Mouse (Mus musculus) kidney, postnatal 36 days (tissue): ENCODE measurements around the gene Ccdc39.

Experiments used
- DNase-seq, 2 experiments: peaks; one replicate each; pipeline ENCODE4 v3.0.0; 2021 to 2022; ENCODE audit warnings: mixed read lengths in 2 of 2

The Ccdc39 gene

DNA sequence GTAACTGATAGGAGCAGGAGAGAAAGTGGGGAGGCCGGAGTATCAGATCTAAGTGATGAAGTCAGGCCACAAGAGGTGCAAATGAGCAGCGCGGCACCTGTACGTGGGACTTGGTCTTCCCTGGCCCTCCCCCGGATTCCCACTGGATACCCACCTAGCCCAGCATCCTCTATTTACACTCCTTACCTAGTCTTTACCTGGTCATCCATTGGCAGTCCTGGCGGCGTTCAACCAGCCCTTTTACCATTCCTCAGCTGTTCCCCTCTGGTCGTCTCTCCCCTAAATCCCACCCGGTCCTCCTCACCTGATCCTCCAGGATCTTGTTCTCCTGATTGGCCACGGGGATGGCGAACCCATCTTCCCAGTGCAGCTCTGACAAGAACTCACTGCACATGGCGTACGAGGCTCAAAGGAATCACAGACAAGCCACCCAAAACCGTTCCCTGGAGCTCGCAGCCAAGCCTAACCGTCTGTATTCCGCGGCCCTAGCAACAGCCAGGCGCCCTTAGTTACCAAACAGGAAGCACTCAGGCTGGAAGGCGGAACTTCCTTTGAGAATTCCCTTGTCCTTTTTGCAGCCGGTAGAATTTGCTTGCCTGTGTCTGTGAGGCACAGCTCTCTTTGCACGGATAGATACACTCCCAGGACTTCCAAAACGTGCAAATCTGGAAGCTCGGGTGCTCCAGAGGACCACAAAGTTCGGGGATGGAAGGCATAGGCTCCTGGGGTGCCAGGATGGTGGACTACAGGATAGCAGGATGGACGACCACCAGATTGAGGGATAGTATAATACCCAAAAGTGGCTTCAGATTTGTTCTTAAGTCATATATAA is at the start of gene Ccdc39:
Gene Ccdc39 (minus strand): TSS at position 510 of the 832 bp plus-strand sequence.
- peak; percentile 78 to 86 for DNase-seq

DNA sequence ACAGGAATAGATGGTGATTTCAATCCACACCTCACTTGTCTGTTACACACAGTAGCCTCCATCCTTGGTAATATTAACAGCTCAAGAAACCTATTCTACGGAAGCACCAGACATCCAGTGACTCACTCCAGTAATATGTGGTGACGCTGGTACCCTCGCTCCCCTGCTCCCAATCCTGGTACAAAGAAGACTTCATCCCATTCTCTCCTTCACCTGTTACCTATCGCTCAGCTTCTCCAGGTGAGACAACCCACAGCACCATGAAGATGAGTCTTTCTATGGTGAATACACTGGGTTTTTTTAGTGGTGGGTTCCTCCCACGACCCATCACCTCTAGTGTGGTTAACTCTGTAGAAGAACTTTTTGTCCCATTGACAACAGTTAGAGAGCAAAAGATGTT is 49.3 kb upstream of the Ccdc39 start:
- no peak for DNase-seq

DNA sequence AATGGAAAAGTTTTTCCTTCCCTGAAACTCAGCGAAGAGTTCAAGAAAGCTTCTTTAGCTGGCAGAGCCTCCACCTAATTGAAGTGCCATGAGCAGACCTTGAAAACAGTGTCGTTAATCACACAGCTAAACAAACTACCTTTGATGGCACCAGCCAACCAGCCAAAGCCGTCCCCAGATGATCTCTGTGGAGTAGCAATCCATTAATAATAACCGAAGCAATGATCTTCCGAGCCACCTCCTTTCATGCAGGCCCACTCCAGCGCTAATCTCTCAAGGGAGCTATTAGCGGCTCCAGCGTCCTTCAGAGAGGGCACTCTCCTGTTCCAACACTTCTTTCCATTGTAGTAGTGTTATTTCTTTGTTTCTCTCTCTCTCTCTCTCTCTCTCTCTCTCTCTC is 43.3 kb upstream of the Ccdc39 start:
- no peak for DNase-seq

DNA sequence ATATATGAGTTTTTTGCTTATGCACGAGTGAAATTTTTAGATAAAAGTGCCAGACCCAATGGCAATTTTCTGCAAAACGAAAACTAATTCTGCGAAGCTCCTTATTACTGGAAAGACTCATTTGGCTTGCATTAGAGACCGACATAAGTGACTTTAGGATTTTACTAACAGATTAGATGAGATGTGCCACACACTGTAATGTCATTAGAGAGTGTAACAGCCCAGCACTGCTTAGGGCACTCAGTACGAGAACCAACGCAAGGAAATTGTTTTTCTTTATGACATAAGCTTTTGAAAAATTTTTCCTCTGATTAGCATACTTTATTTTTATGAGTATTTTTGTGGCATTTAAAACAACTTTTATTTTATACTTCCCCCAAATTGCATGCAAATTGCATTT is 39.0 kb upstream of the Ccdc39 start:
- no peak for DNase-seq

DNA sequence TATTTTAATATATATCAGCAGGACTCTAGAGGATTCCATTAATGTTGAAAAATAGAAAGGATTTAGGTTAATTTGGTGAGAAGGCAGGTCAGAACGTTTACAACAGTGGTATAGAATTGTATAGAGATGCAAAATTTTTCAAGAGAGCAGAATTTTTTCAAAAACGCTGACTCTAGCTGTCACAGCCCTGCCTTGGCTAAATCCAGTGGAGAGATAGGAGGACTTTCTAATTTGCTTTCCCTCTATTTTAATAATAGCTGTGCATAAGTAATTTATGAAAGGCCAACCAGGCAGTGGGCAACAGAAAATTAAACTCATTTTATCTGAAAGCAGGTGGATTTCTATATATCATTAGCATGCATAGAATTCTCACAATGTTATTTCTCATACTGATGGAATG is 38.6 kb upstream of the Ccdc39 start:
- no peak for DNase-seq

DNA sequence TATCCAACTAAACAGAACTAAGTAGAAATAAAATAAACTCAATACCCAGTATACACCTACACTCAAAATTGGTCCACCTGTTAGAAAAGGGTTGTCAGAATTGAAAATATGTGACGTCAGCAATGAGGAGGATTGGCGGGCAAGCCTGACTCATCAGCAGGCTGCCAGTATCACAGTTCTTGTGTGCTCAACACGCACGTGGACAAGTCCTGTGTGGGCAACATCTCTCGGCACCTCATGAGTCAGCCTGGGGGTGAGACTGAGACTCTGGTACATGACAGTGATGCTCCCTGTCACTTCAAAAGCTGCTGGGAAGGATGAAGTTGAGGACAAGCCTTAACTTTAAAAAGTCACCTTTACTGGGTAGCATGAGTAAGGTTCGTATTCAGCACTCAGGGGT is 34.6 kb upstream of the Ccdc39 start:
- no peak for DNase-seq

DNA sequence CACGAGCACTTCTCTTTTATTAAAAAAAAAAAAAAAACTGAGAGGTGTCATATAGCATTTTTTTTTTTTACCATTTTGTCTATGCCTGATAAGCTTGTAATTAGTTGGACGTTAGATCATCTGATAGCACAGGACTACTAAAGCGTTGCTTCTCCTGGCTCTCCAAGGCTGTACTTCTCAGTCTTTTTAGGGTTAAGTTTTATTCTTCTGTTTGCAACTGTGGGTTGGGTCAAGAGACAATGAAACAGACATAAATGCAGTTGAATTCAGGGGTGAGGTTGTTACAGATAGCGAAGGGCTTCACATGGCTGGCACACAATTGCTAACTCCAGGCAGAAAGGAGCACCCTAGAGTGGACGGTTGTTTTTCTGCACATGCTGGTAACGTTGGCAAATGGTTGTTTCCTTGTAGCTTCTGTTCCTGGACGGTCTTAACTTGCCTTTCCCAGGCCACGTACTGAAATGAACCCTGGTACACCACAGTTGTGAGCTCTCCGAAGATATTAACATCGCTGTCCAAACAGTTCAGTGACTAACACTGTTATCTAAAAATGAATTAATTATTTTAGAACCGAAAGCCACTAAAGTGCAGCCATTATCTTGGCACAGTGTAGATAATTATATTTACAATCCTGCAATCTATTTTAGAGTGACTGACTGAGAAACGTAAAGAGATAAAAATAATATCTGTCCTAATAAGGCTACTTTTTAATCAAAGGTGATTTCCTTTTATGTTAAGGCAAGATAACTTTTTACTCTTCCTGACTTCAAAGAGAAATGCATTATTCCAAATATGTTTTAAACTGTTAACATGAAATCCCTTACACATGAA is 30.6 kb upstream of the Ccdc39 start:
- no peak for DNase-seq

DNA sequence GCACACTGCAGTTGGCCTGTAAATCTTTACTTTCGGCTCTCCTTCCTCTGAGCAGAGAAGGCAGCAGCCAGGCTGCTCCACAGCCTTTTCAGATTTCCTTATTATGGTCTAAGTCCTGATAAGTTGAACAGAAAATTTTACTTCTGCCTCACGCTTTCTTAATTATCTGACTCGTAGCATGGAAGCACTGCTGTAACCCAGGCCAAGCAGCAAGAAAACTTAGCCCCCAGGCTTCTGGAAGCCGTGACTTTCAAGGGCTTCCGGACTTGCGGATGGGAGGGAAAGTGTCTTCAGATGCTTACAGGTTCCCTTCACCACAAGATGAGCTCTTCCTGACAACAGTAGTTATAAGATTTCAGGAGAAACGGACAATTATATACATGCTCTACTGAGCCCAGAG is 29.7 kb upstream of the Ccdc39 start:
- DNase-seq = no peak

DNA sequence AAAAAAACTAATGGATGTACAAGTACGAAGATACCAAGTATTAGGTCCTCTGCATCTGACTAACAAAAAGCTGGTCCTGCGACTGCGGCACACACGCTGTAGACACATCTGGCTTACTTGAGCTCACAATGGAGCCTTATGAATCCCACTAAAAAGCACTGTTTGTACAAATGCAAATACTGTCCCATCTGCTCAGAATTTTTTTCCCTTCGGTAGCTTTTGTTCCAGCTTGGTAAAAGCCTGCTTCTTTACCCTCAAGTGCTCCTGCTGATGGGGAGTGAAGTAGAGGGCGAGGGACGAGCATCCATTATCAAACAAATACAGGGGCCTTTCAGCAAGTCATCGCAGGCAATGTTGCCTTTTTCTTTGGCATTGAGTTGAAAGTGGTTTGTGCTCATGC is 29.3 kb upstream of the Ccdc39 start:
- DNase-seq = no peak

DNA sequence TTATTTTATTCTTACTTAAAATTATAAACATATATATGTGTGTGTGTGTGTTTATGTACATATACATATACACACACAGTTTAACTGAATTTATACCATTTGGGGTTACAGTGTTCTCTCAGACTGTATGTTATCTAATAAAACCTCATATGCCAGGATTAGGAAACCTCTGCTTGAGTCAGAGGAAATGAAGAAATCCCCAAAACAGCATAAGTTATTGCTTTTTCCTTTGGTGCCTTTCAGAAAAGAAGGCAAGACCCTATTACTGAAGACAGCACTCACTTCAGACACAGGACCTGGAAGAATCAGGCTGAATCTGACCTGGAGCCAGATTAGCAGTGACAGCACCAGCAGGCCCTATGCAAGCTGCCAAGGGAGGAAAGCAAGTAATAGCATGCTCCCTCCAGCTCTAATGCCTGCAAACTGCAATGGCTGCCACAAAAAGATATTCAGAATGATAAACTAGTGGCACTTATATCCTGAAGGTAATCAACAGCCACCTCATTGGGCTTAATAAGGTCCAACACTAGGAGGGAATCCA is 20.0 kb upstream of the Ccdc39 start:
- DNase-seq = no peak

DNA sequence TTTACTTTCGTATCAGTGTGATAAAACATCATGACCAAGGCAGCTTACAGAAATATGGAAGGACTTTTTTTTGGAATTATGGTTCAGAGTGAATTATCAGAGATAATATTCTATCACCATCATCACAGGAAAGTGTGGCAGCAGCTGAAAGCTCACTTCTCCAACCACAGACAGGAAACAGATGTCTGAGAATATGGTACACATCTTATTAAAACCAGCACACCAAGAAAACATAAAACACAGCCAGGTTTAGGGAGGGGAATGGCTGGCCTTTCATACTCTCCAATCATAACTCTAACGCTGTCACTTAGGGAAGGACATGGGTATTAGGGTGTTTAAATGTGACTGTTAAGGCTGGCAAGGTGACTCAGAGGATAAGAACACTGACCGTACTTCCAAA is 14.8 kb upstream of the Ccdc39 start:
- DNase-seq = no peak

DNA sequence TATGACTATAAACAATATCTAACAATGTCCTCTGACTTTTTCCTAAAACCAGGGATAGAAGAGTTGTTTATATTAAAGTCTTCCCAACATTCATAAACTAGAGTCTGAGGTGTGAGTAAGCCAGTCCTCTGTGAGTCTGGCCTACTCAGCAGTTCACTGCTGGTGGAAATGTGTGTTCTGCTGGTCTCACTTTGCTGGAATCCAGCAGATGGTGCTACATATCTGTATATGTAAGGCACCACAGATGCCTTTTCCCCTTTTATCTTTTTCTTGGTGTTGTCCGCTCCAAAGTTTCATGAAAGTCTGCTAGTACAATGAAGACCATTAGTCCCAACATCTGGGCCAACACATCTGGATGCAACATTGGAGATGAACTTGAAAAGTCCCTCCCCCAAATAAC is 9.0 kb upstream of the Ccdc39 start:
- no peak for DNase-seq

DNA sequence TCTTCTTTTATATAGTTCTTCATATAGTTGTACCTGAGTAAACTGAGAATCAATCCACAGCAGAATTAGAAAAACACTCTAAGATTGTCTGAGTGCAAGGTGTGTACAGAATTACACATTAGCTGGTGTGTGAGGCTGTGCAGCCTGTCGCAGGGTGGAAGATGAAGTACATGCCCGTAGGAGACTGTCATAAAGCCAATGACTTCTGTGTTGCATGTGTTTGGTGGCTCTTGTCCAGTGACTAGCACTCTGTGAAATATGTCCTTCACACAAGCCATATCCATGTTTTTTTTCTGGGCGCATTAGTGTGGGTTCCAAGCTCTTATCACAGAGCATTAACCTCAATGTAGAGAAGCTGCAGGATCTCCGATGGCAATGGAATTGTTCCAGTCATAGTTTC is 6.7 kb upstream of the Ccdc39 start:
- no peak for DNase-seq

DNA sequence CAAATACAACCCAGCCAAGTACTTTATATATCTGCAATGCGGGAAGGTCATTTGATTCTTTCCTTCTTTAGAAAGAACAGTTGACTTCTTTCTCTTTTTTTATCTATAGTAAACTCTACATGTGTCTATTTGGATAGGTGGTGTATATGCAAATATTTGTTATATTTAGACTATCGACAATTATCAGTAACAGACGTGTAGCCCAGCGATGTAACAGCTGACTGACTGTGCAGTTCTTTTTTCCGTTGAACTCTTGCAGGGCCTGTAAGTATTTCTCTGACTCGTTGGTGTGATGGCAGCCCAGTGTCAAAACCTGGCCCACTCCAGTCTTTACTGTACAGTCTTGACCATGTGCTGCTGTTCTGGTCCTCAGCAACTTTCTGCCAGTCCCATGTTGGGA is 2.5 kb upstream of the Ccdc39 start:
- no peak for DNase-seq

DNA sequence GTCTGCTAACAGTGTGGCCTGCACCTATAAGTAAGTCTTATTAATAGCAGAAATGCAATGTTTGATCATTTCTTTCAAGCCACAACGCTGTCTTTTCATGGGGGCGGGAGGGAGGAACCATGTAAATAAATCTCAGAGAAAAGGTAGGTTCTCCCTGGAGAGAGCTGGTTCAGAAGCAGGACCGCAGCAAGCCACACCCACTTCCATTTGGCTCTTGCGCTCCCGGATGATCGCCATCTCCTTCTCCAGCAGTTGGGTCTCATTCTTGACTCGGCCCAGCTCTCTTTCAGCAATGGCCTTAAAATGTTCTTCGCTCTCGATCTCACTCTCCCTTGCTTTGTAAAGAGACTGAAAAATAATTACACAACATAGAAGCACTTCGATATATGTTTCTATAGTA is 5.2 kb downstream of the Ccdc39 start:
- peak in 1 of 2 experiments; percentile 2 for DNase-seq

DNA sequence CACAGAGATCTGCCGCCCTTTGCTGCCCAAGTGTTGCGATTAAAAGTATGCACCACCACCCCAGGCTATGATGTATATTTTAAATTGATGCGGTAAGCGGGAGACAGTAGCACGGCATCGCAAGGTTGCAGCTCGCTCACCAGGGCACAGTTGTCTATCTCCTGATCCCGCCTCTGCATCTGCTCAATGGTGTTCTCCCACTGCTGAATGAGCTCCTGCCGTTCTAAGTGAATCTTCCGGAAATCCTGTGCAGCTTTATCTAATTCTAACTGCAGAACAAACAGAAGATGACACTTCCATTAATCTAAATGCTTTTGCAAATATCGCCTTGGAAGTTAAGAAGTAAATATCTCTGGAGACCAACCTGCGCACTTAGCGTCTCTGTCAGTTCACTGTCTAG is 7.5 kb downstream of the Ccdc39 start:
- no peak for DNase-seq

DNA sequence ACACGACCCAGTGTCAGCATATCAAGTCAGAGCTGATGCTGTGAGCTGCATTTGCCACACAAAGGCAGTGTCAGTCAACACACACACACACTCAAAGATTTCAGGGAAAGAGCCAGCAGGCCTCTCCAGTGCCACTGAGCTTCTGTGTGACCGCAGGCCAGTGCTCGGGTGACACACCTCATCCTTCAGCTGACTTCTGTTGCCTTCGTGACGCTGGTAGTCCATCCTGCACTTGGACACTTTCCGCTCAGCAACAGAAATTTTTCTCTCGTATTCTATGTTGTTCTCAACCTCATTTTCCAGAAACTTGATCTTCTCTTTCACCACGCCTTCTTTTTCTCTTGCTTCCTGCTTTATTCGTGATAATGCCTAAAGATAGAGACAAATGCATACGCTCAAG is 11.8 kb downstream of the Ccdc39 start:
- no peak for DNase-seq

DNA sequence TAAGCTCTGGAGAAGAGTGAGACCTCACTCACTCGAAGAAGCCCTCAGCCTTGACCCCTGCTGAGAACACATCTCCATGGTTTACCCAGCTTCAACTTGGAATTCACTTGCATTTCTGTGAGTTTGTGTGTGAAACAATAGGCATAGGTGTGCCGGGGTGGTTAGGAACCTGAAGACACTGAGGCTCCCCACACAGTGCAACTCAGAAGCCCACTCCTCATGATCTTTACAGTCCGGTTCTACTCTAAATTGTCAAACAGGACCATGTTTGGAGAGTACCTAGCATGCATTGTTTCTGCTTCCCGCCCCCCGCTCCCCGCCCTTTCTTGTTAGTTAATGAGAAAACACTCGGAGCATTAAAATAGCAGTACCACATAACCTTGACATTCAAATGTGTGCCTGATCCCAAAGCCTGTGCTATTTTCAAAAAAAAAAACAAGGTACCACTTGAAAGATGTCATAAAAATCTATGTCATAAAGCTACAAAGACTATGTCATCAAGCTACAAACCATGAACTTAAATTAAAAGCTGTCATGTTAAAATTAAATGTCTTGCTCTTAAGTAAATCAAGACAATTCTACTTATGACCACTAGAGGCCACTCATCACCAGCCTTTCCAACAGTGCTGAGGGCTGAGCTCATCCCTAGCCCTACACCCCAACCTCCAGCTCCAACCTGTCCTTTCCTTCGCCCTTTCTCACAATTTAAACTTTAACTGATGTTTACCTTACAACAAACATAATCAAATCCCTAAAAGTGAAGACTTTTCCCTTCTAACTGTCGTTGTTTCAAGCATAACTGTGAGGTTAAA is 19.8 kb downstream of the Ccdc39 start:
- DNase-seq = peak; percentile 58 to 60

DNA sequence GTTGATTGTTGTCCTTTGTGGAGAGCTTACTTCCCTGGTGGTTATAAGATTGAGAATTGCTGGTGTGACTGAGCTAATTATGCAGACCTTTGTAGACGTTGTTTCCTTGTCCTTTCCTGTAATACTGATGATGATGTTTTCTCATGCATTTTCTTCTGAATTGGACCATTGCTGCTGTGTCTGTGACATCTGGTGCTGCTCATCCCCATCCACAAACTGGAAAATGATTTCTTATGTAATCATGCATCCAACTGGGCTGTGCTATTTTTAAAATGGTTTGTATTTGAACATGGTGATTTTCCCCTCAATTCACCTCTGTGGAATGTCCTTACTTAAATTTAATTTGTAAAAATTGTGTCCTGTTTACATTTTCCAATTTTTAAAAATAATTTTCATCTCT is 37.0 kb downstream of the Ccdc39 start:
- DNase-seq = no peak

DNA sequence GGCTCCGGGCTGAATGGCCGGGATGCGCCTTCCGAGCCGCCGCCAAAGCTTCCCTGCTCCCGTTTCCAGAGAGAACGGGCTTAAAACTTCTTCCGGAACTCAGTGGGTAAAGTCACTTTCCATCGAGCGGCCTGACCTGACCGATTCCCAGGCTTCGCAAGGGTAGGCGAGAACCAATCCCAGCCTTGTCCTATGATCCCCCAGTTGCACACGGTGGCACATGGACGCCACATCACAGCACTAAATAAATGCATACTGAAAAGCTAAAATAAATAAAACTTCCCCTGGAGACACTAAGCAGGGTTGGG is 43.6 kb downstream of the Ccdc39 start:
- DNase-seq = no peak

DNA sequence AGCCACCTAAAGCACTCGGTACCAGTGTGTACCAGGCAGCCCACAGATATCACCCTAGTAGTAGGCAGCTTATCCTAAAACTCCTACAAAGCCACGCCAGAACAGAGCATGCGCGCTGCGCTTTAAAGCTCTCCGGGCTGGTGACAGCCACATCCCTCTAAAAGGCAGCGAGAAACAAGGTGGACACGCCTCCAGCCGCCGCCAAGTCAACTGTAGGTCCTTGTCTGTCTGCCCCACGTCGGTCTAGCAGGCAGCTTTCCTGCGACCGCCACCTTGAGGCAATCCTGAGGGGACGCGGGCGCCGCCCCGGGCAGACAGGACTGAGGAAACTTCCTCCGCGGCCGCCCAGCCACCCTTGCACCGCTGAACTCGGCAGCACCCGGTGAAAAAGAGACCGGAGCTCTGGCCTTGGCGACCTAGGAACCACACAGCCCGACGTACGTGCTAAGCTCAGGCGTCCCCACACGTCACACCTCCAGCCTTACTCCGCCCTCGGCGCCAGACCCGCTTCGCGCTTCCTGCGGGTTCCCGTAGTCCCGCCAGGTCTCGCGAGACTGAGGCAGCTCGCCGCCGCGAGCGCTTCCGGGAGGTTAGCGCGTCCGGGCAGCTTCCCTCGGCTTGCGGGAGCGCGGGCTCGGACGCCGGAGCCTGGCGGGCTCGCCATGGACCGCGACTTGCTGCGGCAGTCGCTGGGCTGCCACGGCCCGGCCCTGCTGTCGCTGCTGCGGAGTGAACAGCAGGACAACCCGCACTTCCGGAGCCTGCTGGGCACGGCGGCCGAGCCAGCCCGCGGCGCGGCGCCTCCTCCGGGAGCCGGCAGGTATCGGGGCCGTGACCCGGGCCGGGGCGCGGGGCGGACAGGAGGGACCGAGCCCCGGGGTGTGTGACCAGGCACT is 44.2 kb downstream of the Ccdc39 start, which contains the start of gene Ttc14:
Gene Ttc14 (plus strand): TSS at position 216 of the 896 bp plus-strand sequence.
- peak; percentile 97 to 99 for DNase-seq

DNA sequence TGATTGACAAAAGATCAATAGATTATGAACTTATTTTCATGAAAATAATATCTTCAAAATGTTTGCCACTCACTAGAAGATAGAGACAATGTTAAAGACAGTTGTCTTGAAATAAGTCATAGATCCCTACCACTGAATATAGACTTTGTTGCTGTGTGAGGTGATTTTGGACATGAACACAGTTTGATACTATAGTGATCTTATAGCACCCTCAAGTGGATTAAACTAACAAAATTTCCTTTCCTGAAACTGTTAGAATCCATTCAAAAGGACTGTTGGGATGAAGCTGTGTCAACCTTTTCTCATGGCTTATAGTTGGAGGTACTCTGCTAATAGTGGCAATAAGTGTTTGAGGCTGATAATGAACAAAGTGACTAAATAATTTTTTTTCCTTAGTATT is 53.1 kb downstream of the Ccdc39 start:
- DNase-seq = no peak
